Mouse (Mus musculus) bone marrow, adult 2 months (tissue): Measurements from ENCODE around the gene Flywch1. TPM values are rescaled to one million over a fixed set of nuclear protein-coding genes. Genes with fewer than 3 reads are reported as not detected.

Source experiments
- H3K27ac ChIP-seq: fragments of 200-500 bp; 2 replicates; pipeline ENCODE4 v1.5.1; 2012; ENCODE audit warnings: low read depth, mild to moderate bottlenecking, control low read depth, inconsistent platforms, low read length; ENCODE audit not compliant: control insufficient read depth, poor library complexity, insufficient read depth
- H3K4me1 ChIP-seq: fragments of 200-500 bp; 2 replicates; pipeline ENCODE4 v1.6.1; 2011; ENCODE audit warnings: low read length; ENCODE audit not compliant: control insufficient read depth, insufficient read depth
- H3K4me3 ChIP-seq: fragments of 200-500 bp; replicated peaks from 2 replicates; pipeline ENCODE3; 2011; ENCODE audit warnings: mild to moderate bottlenecking, low read depth, low read length, control low read depth; ENCODE audit not compliant: control insufficient read depth
- CTCF ChIP-seq: fragments of 200-500 bp; IDR thresholded peaks from 2 replicates; pipeline ENCODE4 v1.5.1; 2011; ENCODE audit warnings: low read length, control low read depth; ENCODE audit not compliant: control insufficient read depth, insufficient read depth
- POLR2A ChIP-seq: fragments of 200-500 bp; IDR thresholded peaks from 2 replicates; pipeline ENCODE4 v1.6.1; 2011; ENCODE audit warnings: low read depth, mild to moderate bottlenecking, control low read depth, low read length, borderline replicate concordance; ENCODE audit not compliant: control insufficient read depth
- WGBS: fragments of 180-500 bp; shearing (Covaris S2); methylation state at CpG from one replicate; pipeline ENCODE4 v1.1.7; 2018; 5-methylcytosine and 5-hydroxymethylcytosine counted together
- polyA plus RNA-seq: library from polyadenylated mRNA; stranded (reverse); fragments of >200 nt; gene quantifications from 2 replicates; pipeline ENCODE4 v1.2.4, GENCODE M21; 2011; ENCODE audit warnings: low replicate concordance; ENCODE audit not compliant: missing spikeins, insufficient read depth, insufficient read length

The Flywch1 gene
- polyA plus RNA-seq, 1 experiment: 11.2 TPM

GRCm38 (mm10) chr17:23722376-23723125 lies 48.9 kb downstream of the Flywch1 start, which contains the start of gene 1520401A03Rik:
1520401A03Rik (minus strand) TSS chr17:23722783.
- no peaks in the 10 kb centered on the region; the same call in 1 of the 2 replicates for H3K4me1 ChIP-seq
- no peak within 1 kb of the TSS for H3K27ac ChIP-seq
- H3K4me3 ChIP-seq: no peak within 1 kb of the TSS
- WGBS: 88% methylated on average over 7 of the region's 7 CpGs
- TF ChIP-seq POLR2A: no peak
- TF ChIP-seq CTCF: no peak

GRCm38 (mm10) chr17:23721886-23722285 lies 49.5 kb downstream of the Flywch1 start:
- no peak overlapping the region for H3K4me3 ChIP-seq
- 79% methylated on average over 2 of the region's 2 CpGs for WGBS
- H3K27ac ChIP-seq: no peak overlapping the region
- no peaks in the 10 kb centered on the region; the same call in 1 of the 2 replicates for H3K4me1 ChIP-seq
- TF ChIP-seq POLR2A: no peak
- no peak for TF ChIP-seq CTCF

GRCm38 (mm10) chr17:23719455-23719854 lies 51.9 kb downstream of the Flywch1 start:
- 76% methylated on average over 1 of the region's 1 CpGs for WGBS
- no peak overlapping the region for H3K27ac ChIP-seq

GRCm38 (mm10) chr17:23717003-23717402 lies 54.4 kb downstream of the Flywch1 start:
- 64% methylated on average over 2 of the region's 2 CpGs for WGBS
- Histone ChIP-seq H3K4me1 (no peaks in the 10 kb centered on the region), H3K27ac (no peak overlapping the region), H3K4me3 (no peak overlapping the region)
- TF ChIP-seq CTCF: no peak
- no peak for TF ChIP-seq POLR2A

More at GRCm38 (mm10) chr17:23719455-23719854, 51.9 kb downstream of the Flywch1 start:
- Histone ChIP-seq H3K4me3 (no peak overlapping the region), H3K4me1 (no peaks in the 10 kb centered on the region)
- TF ChIP-seq CTCF (no peak), POLR2A (no peak)

GRCm38 (mm10) chr17:23706212-23706611 lies 65.2 kb downstream of the Flywch1 start:
- Histone ChIP-seq H3K4me1 (no peaks in the 10 kb centered on the region), H3K4me3 (no peak overlapping the region), H3K27ac (no peak overlapping the region)
- TF ChIP-seq CTCF (peak; percentile 91), POLR2A (no peak)
- WGBS: 2% methylated on average over 3 of the region's 3 CpGs

GRCm38 (mm10) chr17:23705525-23706104 lies 65.8 kb downstream of the Flywch1 start:
- no peak overlapping the region for H3K4me3 ChIP-seq
- TF ChIP-seq POLR2A: no peak
- TF ChIP-seq CTCF: no peak
- no peaks in the 10 kb centered on the region for H3K4me1 ChIP-seq
- WGBS: 76% methylated on average over 7 of the region's 7 CpGs
- H3K27ac ChIP-seq: no peak overlapping the region

GRCm38 (mm10) chr17:23704741-23705140 lies 66.7 kb downstream of the Flywch1 start:
- 69% methylated on average over 7 of the region's 7 CpGs for WGBS
- H3K4me1 ChIP-seq: no peaks in the 10 kb centered on the region
- TF ChIP-seq POLR2A: no peak
- no peak for TF ChIP-seq CTCF
- H3K4me3 ChIP-seq: no peak overlapping the region
- H3K27ac ChIP-seq: no peak overlapping the region

- Histone ChIP-seq H3K4me1 (no peaks in the 10 kb centered on the region), H3K27ac (no peak overlapping the region), H3K4me3 (no peak overlapping the region)
- TF ChIP-seq CTCF: no peak
- WGBS: 85% methylated on average over 9 of the region's 9 CpGs
Observed at GRCm38 (mm10) chr17:23703301-23703700, 68.1 kb downstream of the Flywch1 start.

Other genes with a start within 250 kb of the Flywch1 start
- gene Zfp213, start 207.4 kb downstream of the Flywch1 start, polyA plus RNA-seq: 3.6 and 4.3 TPM in 2 replicates
- gene Zfp13, start 172.1 kb downstream of the Flywch1 start, polyA plus RNA-seq: not detected in 2 replicates
- gene Zscan10, start 170.7 kb downstream of the Flywch1 start, polyA plus RNA-seq: 4.2 TPM in 1 of 2 replicates, not detected in the other
- gene Mmp25, start 126.3 kb downstream of the Flywch1 start, polyA plus RNA-seq: 4.8 and 18.0 TPM in 2 replicates
- gene Bicdl2, start 111.1 kb downstream of the Flywch1 start, polyA plus RNA-seq: 0.66 and 2.2 TPM in 2 replicates
- 28.3 and 54.3 TPM in 2 replicates for gene Hcfc1r1, start 98.0 kb downstream of the Flywch1 start, polyA plus RNA-seq
- 15.1 and 27.9 TPM in 2 replicates for gene Thoc6, start 97.7 kb downstream of the Flywch1 start, polyA plus RNA-seq
- gene Tnfrsf12a, start 94.1 kb downstream of the Flywch1 start, polyA plus RNA-seq: 18.0 TPM in 1 of 2 replicates, not detected in the other
- 4.2 TPM in 1 of 2 replicates, not detected in the other for gene Cldn6, start 92.4 kb downstream of the Flywch1 start, polyA plus RNA-seq
- gene Cldn9, start 87.6 kb downstream of the Flywch1 start, polyA plus RNA-seq: not detected in 2 replicates
- gene 1520401A03Rik, start 48.8 kb downstream of the Flywch1 start, polyA plus RNA-seq: 0.90 and 3.5 TPM in 2 replicates
- gene Pkmyt1, start 45.3 kb downstream of the Flywch1 start, polyA plus RNA-seq: 48.5 and 85.5 TPM in 2 replicates
- 6.4 and 8.1 TPM in 2 replicates for gene Paqr4, start 30.7 kb downstream of the Flywch1 start, polyA plus RNA-seq
- gene Kremen2, start 25.8 kb downstream of the Flywch1 start, polyA plus RNA-seq: not detected in 2 replicates
- gene Flywch2, start 14.5 kb upstream of the Flywch1 start, polyA plus RNA-seq: not detected in 2 replicates
- gene Srrm2, start 18.9 kb upstream of the Flywch1 start, polyA plus RNA-seq: 328 and 487 TPM in 2 replicates
- gene Elob, start 57.5 kb upstream of the Flywch1 start, polyA plus RNA-seq: 185 and 239 TPM in 2 replicates
- not detected in 2 replicates for gene Prss33, start 64.5 kb upstream of the Flywch1 start, polyA plus RNA-seq
- not detected in 2 replicates for gene Prss32, start 72.3 kb upstream of the Flywch1 start, polyA plus RNA-seq
- gene Prss41, start 72.6 kb upstream of the Flywch1 start, polyA plus RNA-seq: not detected in 2 replicates
- gene Prss21, start 96.5 kb upstream of the Flywch1 start, polyA plus RNA-seq: not detected in 2 replicates
- gene Dcpp1, start 109.3 kb upstream of the Flywch1 start, polyA plus RNA-seq: not detected in 2 replicates
- gene Dcpp2, start 109.3 kb upstream of the Flywch1 start, polyA plus RNA-seq: not detected in 2 replicates
- gene Dcpp3, start 145.9 kb upstream of the Flywch1 start, polyA plus RNA-seq: not detected in 2 replicates
- not detected in 2 replicates for gene Sbp, start 170.1 kb upstream of the Flywch1 start, polyA plus RNA-seq
- gene Sbpl, start 183.7 kb upstream of the Flywch1 start, polyA plus RNA-seq: not detected in 2 replicates
- gene Prss30, start 209.0 kb upstream of the Flywch1 start, polyA plus RNA-seq: 6.8 TPM in 1 of 2 replicates, not detected in the other
- not detected in 2 replicates for gene Prss22, start 226.5 kb upstream of the Flywch1 start, polyA plus RNA-seq